Mouse (Mus musculus) kidney, postnatal 0 days (tissue): ENCODE measurements around the gene Gdf7. TPM values are rescaled to one million over a fixed set of nuclear protein-coding genes. Genes with fewer than 3 reads are reported as not detected.

ENCODE experiments used
- ATAC-seq: fragments of 200-750 bp; cut with Nextera tagmentation; replicated peaks from 2 replicates; pipeline ENCODE4 v1.8.0; 2017; ENCODE audit warnings: low read depth, moderate number of reproducible peaks, moderate TSS enrichment, moderate library complexity; ENCODE audit not compliant: low FRiP score
- DNase-seq: peaks from one replicate; pipeline ENCODE4 v3.0.0-alpha.2; 2016; ENCODE audit warnings: low spot score
- H3K27ac ChIP-seq: fragments of 300-500 bp; sonication (generic); 2 replicates; pipeline ENCODE4 v1.5.1; 2014; ENCODE audit warnings: mild to moderate bottlenecking
- H3K27me3 ChIP-seq: fragments of 300-500 bp; sonication (generic); 2 replicates; pipeline ENCODE4 v1.6.1; 2014; ENCODE audit warnings: low read length, mixed read lengths; ENCODE audit not compliant: insufficient read depth
- H3K36me3 ChIP-seq: fragments of 300-500 bp; sonication (generic); 2 replicates; pipeline ENCODE4 v1.6.1; 2014; ENCODE audit warnings: low read length, mixed read lengths; ENCODE audit not compliant: insufficient read depth
- H3K4me1 ChIP-seq: fragments of 300-500 bp; sonication (generic); replicated peaks from 2 replicates; pipeline ENCODE4 v1.6.1; 2014; ENCODE audit warnings: antibody characterized with exemption, low read length, mixed read lengths; ENCODE audit not compliant: insufficient read depth
- H3K4me2 ChIP-seq: fragments of 300-500 bp; sonication (generic); 2 replicates; pipeline ENCODE4 v1.6.1; 2014; ENCODE audit warnings: mild to moderate bottlenecking, low read length, moderate library complexity, mixed read lengths
- H3K4me3 ChIP-seq: fragments of 300-500 bp; sonication (generic); replicated peaks from 2 replicates; pipeline ENCODE4 v1.5.1; 2014; ENCODE audit warnings: low read depth, low read length
- H3K9ac ChIP-seq: fragments of 300-500 bp; sonication (generic); 2 replicates; pipeline ENCODE4 v1.6.1; 2014; ENCODE audit warnings: low read depth, low read length
- H3K9me3 ChIP-seq: fragments of 300-500 bp; sonication (generic); replicated peaks from 2 replicates; pipeline ENCODE4 v1.6.1; 2016; ENCODE audit warnings: low read length, inconsistent platforms, mixed read lengths
- CTCF ChIP-seq: IDR thresholded peaks from 2 replicates; pipeline ENCODE4 v1.5.1; 2016; ENCODE audit warnings: antibody characterized with exemption, low read depth, mild to moderate bottlenecking, moderate library complexity
- WGBS: fragments of 180-500 bp; shearing (Covaris S2); extraction: QIAGEN DNeasy Blood & Tissue Kit; methylation state at CpG from one replicate; pipeline ENCODE4 v1.1.7; 2014; 5-methylcytosine and 5-hydroxymethylcytosine counted together
- polyA plus RNA-seq: library from polyadenylated mRNA; unstranded; fragments of >200 nt; fragmentation: Nextera tagmentation; extraction: Ambion mirVana; gene quantifications from 2 replicates; pipeline ENCODE4 v1.2.1, GENCODE M21; 2015

The Gdf7 gene
- polyA plus RNA-seq, 1 experiment from 2014 or later, result 3.1 TPM

DNA sequence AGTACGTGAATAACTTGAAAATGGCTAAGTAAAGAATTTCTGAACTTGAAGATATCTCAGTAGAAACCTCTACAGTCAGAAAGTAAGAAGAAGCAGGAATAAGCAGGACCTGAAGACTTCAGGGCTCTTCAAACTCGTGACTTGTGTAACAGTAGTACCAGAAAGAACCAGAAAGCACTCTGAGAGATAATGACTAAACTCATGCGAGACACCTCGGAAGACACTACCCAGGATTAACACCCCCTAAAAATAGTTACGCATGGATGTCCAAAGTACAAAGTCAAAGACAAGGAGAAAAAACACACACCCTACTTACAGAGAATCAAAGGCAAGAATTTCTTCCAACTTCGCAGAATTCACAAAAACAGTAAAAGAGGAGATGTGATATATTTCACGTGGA, 35.4 kb downstream of the Gdf7 start:
- Histone ChIP-seq H3K9ac (no peak overlapping the region), H3K27ac (no peak overlapping the region), H3K36me3 (no peaks in the 10 kb centered on the region), H3K4me1 (no peaks in the 10 kb centered on the region), H3K27me3 (no peaks in the 10 kb centered on the region), H3K4me2 (no peak overlapping the region), H3K4me3 (no peak overlapping the region), H3K9me3 (no peaks in the 10 kb centered on the region)
- ATAC-seq (no peak), DNase-seq (no peak)
- 76% methylated on average over 7 of the region's 7 CpGs for WGBS
- TF ChIP-seq CTCF, result no peak

DNA sequence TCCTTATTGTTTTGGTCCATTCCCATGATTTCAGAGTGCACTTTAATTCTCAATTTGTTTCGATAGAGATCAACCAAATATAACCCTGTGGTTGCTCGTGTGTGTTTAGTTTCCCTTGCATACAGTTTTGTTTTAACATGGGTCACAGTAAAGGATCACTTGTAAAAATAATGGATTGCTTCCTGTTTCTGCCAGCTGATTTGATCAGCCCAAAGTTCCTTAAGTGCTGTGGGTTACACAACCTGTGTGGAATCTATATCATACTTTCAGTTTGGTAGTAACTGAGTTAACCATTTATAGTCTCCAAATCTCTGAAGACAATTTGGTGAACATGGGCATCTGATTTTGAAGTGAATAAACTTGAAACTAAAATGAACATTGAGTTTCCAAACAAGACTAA, 41.5 kb downstream of the Gdf7 start:
- Histone ChIP-seq H3K27ac (no peak overlapping the region), H3K4me3 (no peak overlapping the region), H3K4me2 (no peak overlapping the region), H3K9ac (no peak overlapping the region), H3K27me3 (no peaks in the 10 kb centered on the region), H3K36me3 (no peaks in the 10 kb centered on the region), H3K4me1 (no peaks in the 10 kb centered on the region), H3K9me3 (no peaks in the 10 kb centered on the region)
- ATAC-seq (no peak), DNase-seq (no peak)
- TF ChIP-seq CTCF, result no peak
- WGBS, result 19% methylated on average over 2 of the region's 2 CpGs

Other genes with a start within 250 kb of the Gdf7 start
- gene Ldah, start 93.8 kb downstream of the Gdf7 start, polyA plus RNA-seq, result 49.2 and 49.4 TPM in 2 replicates
- 10.2 and 12.2 TPM in 2 replicates for gene Hs1bp3, start 11.5 kb upstream of the Gdf7 start, polyA plus RNA-seq
- 48.3 and 53.6 TPM in 2 replicates for gene Rhob, start 198.1 kb upstream of the Gdf7 start, polyA plus RNA-seq